Mouse (Mus musculus) macrophage (primary cell): ENCODE data around the gene Olig3. TPM values are rescaled to one million over a fixed set of nuclear protein-coding genes. Genes with fewer than 3 reads are reported as not detected.

Source experiments
- H3K27ac ChIP-seq: fragments of 350-480 bp; formaldehyde crosslinking; 2 replicates; pipeline ENCODE4 v1.9.0; 2021
- H3K36me3 ChIP-seq: fragments of 350-480 bp; formaldehyde crosslinking; 2 replicates; pipeline ENCODE4 v1.9.0; 2021; ENCODE audit errors: inconsistent target
- H3K4me3 ChIP-seq: fragments of 350-480 bp; formaldehyde crosslinking; 2 replicates; pipeline ENCODE4 v1.9.0; 2021; ENCODE audit errors: inconsistent target
- H3K79me2 ChIP-seq: fragments of 350-480 bp; formaldehyde crosslinking; 2 replicates; pipeline ENCODE4 v1.9.0; 2021; ENCODE audit errors: inconsistent target
- WGBS: methylation state at CpG from one replicate; pipeline ENCODE4 v1.1.7; 2026; ENCODE audit warnings: inconsistent platforms; ENCODE audit not compliant: missing documents; 5-methylcytosine and 5-hydroxymethylcytosine counted together
- polyA plus RNA-seq: library from polyadenylated mRNA; stranded (reverse); fragments of 250-400 nt; gene quantifications from 3 replicates; pipeline ENCODE4 v1.2.4, GENCODE M21; 2018; ENCODE audit warnings: inconsistent platforms
- total RNA-seq, 78 experiments: library from RNA; depleted of rRNA; stranded (reverse); fragments of 250-400 nt; gene quantifications; 1 replicate in 9 of 78; 2 replicates in 24 of 78; 3 replicates in 43 of 78; 4 replicates in 2 of 78; pipeline ENCODE4 v1.2.4; 2018; ENCODE audit warnings: inconsistent platforms in 56 of 78

The Olig3 gene
- total RNA-seq (2018; cell fraction: chromatin; rRNA removed) = not detected
- not detected for total RNA-seq (2018; cell fraction: cytosol; rRNA removed)
- total RNA-seq (2018; cell fraction: nucleus; rRNA removed) = not detected
- not detected in 3 replicates for polyA plus RNA-seq

GRCm38 (mm10) chr10:19356071-19356583 lies at the start of gene Olig3:
Olig3 (plus strand) TSS chr10:19356533.
- H3K4me3 ChIP-seq = no peak within 1 kb of the TSS
- no peaks in the 10 kb centered on the region for H3K36me3 ChIP-seq
- no peak within 1 kb of the TSS for H3K27ac ChIP-seq
- WGBS = 10% methylated on average over 9 of the region's 9 CpGs
- H3K79me2 ChIP-seq = no peaks in the 10 kb centered on the region

GRCm38 (mm10) chr10:19309681-19310395 lies 46.5 kb upstream of the Olig3 start:
- Histone ChIP-seq H3K36me3 (no peaks in the 10 kb centered on the region), H3K4me3 (no peak overlapping the region), H3K79me2 (no peaks in the 10 kb centered on the region), H3K27ac (no peak overlapping the region)
- WGBS = 73% methylated on average over 5 of the region's 5 CpGs

GRCm38 (mm10) chr10:19310471-19310870 lies 45.9 kb upstream of the Olig3 start:
- WGBS = 48% methylated on average over 5 of the region's 5 CpGs
- H3K79me2 ChIP-seq = no peaks in the 10 kb centered on the region
- H3K27ac ChIP-seq = no peak overlapping the region
- no peaks in the 10 kb centered on the region for H3K36me3 ChIP-seq
- H3K4me3 ChIP-seq = no peak overlapping the region

GRCm38 (mm10) chr10:19317962-19318812 lies 38.1 kb upstream of the Olig3 start:
- Histone ChIP-seq H3K79me2 (no peaks in the 10 kb centered on the region), H3K36me3 (no peaks in the 10 kb centered on the region), H3K4me3 (no peak overlapping the region), H3K27ac (no peak overlapping the region)
- WGBS = 94% methylated on average over 19 of the region's 19 CpGs

- Histone ChIP-seq H3K79me2 (no peaks in the 10 kb centered on the region), H3K36me3 (no peaks in the 10 kb centered on the region), H3K4me3 (no peak overlapping the region), H3K27ac (no peak overlapping the region)
- WGBS = 73% methylated on average over 2 of the region's 2 CpGs
These were observed 34.6 kb upstream of the Olig3 start for GRCm38 (mm10) chr10:19321781-19322180.

- Histone ChIP-seq H3K27ac (no peak overlapping the region), H3K4me3 (no peak overlapping the region), H3K79me2 (no peaks in the 10 kb centered on the region), H3K36me3 (no peaks in the 10 kb centered on the region)
- 85% methylated on average over 3 of the region's 3 CpGs for WGBS
These were observed 27.0 kb upstream of the Olig3 start for GRCm38 (mm10) chr10:19329191-19329777.

GRCm38 (mm10) chr10:19333425-19333824 lies 22.9 kb upstream of the Olig3 start:
- WGBS = 0% methylated on average over 1 of the region's 1 CpGs
- H3K27ac ChIP-seq = no peak overlapping the region
- no peaks in the 10 kb centered on the region for H3K36me3 ChIP-seq
- H3K79me2 ChIP-seq = no peaks in the 10 kb centered on the region
- H3K4me3 ChIP-seq = no peak overlapping the region

GRCm38 (mm10) chr10:19338695-19339630 lies 17.4 kb upstream of the Olig3 start:
- Histone ChIP-seq H3K79me2 (no peaks in the 10 kb centered on the region), H3K27ac (no peak overlapping the region), H3K36me3 (no peaks in the 10 kb centered on the region), H3K4me3 (no peak overlapping the region)
- 49% methylated on average over 18 of the region's 18 CpGs for WGBS

- Histone ChIP-seq H3K27ac (no peak overlapping the region), H3K79me2 (no peaks in the 10 kb centered on the region), H3K36me3 (no peaks in the 10 kb centered on the region), H3K4me3 (no peak overlapping the region)
- 96% methylated on average over 6 of the region's 6 CpGs for WGBS
These were observed 12.3 kb upstream of the Olig3 start for GRCm38 (mm10) chr10:19344039-19344438.

GRCm38 (mm10) chr10:19349326-19349725 lies 7.0 kb upstream of the Olig3 start:
- Histone ChIP-seq H3K79me2 (no peaks in the 10 kb centered on the region), H3K36me3 (no peaks in the 10 kb centered on the region), H3K4me3 (no peak overlapping the region), H3K27ac (no peak overlapping the region)
- WGBS = 91% methylated on average over 3 of the region's 3 CpGs

- WGBS = 5% methylated on average over 24 of the region's 24 CpGs
- no peaks in the 10 kb centered on the region for H3K79me2 ChIP-seq
- no peak overlapping the region for H3K4me3 ChIP-seq
- H3K27ac ChIP-seq = no peak overlapping the region
- H3K36me3 ChIP-seq = no peaks in the 10 kb centered on the region
These were observed 4.1 kb upstream of the Olig3 start for GRCm38 (mm10) chr10:19352006-19352877.

- Histone ChIP-seq H3K79me2 (no peaks in the 10 kb centered on the region), H3K36me3 (no peaks in the 10 kb centered on the region), H3K4me3 (no peak overlapping the region), H3K27ac (no peak overlapping the region)
- WGBS = 4% methylated on average over 16 of the region's 16 CpGs
These were observed 3.4 kb upstream of the Olig3 start for GRCm38 (mm10) chr10:19352878-19353301.

- Histone ChIP-seq H3K4me3 (no peak overlapping the region), H3K79me2 (no peaks in the 10 kb centered on the region), H3K36me3 (no peaks in the 10 kb centered on the region), H3K27ac (no peak overlapping the region)
- 21% methylated on average over 5 of the region's 5 CpGs for WGBS
These were observed 2.7 kb upstream of the Olig3 start for GRCm38 (mm10) chr10:19353631-19354030.
